Mouse (Mus musculus): Measurements from ENCODE around the gene Hist1h2ah. TPM values are rescaled to one million over a fixed set of nuclear protein-coding genes. Genes with fewer than 3 reads are reported as not detected.
A peak's percentile ranks its signal among the peaks of the same experiment; 100 is the strongest.

The Hist1h2ah gene
- total and polyA plus RNA-seq, 2 experiments from 2014 or later: 6.9 to 62.6 TPM

DNA sequence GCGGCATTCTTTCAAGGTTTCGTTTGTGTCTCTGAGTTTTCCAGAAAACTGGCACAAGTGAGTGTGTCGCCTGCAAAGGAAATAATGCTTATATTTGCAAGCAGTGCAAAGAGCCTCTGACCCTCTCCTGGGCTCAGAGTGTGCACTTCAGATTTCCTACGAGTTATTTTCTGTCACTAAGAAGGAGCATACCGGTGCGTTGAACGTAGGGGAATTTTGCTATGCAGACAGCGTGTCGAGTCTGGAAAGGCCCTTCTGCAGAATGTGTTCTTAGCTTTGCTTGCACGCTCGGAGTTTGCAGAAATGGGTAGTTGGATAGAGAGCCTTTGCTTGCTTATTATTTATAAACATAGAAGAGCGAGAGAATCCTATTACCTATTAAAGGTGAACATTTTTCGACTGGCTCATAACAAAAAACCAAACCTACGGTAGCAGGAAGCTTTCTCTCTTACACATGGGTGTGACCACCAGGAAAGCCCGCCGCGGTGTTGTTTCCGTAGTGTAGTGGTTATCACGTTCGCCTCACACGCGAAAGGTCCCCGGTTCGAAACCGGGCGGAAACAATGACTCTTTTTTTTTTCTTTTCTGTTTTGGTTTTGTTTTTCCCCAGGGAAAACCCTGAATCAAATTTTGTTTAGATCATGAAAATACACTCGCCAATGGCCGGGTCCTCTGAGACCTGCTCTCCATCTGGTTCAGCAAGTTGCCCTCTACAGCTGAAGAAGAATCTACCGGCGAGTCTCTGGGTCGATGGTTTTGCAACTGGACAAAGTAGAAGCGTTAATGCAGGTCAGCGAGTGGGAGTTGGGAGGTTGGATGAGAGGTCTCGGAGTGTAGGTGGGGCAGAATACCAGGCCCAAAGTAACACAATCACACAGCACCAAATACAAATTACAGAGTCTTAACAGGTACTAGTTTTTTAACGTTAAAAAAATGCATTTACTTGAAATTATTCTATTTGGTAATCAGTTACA lies 9.0 kb downstream of the Hist1h2ah start:
- TF ChIP-seq CTCF (IDR thresholded peaks at IDR 0.05): 0 out of 2 replicates have a peak, but pooled peaks have one; percentile 8
- H3K9me3 ChIP-seq (ENCODE audit: low read length): no peaks in the 10 kb centered on the region
- peak overlapping the region; percentile 41 for H3K4me3 ChIP-seq (ENCODE audit: low read depth, low read length)
- peak overlapping the region; percentile 51 for H3K27ac ChIP-seq (ENCODE audit: low read depth, low read length)
- H3K9ac ChIP-seq (replicated peaks; ENCODE audit: low read length, poor library complexity, severe bottlenecking): peak overlapping the region; percentile 50
- H3K4me2 ChIP-seq (ENCODE audit: low read depth, low read length, poor library complexity, severe bottlenecking): peak overlapping the region; percentile 64
- H3K36me3 ChIP-seq (ENCODE audit: insufficient read depth, low read length): no peaks in the 10 kb centered on the region
- H3K27me3 ChIP-seq (ENCODE audit: insufficient read depth, low read length): no peaks in the 10 kb centered on the region
- WGBS: 1% methylated on average over 35 of the region's 35 CpGs
- ATAC-seq (ENCODE audit: low FRiP score) (peak; percentile 81), DNase-seq (ENCODE audit: low spot score) (peak; percentile 94)
- H3K4me1 ChIP-seq (ENCODE audit: insufficient read depth, low read length): no peaks in the 10 kb centered on the region

DNA sequence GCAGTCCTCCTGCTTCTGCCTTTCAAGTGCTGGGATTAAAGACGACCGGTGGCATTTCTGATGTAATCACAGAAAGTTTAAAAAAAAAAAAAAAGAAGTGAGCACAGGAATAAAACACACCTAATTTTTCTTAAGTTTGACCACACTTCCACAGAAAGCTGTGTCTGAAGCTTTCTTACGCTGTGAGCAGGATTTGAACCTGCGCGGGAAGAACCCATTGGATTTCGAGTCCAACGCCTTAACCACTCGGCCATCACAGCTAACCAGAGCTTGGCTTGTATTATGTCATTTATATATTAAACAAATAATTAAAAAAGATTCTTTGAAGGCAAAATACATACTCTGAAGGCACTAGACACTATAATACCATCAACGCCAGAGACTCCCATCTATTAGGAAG lies 13.1 kb downstream of the Hist1h2ah start:
- no peak overlapping the region for H3K27ac ChIP-seq (ENCODE audit: low read depth, low read length)
- H3K9ac ChIP-seq (replicated peaks; ENCODE audit: low read length, poor library complexity, severe bottlenecking): no peak overlapping the region
- peak overlapping the region; percentile 32 for H3K4me3 ChIP-seq (ENCODE audit: low read depth, low read length)
- TF ChIP-seq CTCF (IDR thresholded peaks at IDR 0.05): no peak
- H3K4me2 ChIP-seq (ENCODE audit: low read depth, low read length, poor library complexity, severe bottlenecking): peak overlapping the region; percentile 48
- 1% methylated on average over 9 of the region's 9 CpGs for WGBS
- no peaks in the 10 kb centered on the region for H3K36me3 ChIP-seq (ENCODE audit: insufficient read depth, low read length)
- H3K9me3 ChIP-seq (ENCODE audit: low read length): no peaks in the 10 kb centered on the region
- ATAC-seq (ENCODE audit: low FRiP score): peak; percentile 67; the same call in 1 of the 2 replicates
- peak; percentile 83 for DNase-seq (ENCODE audit: low spot score)
- no peaks in the 10 kb centered on the region for H3K4me1 ChIP-seq (ENCODE audit: insufficient read depth, low read length)
- peaks cover 21% of the 10 kb centered on the region for H3K27me3 ChIP-seq (ENCODE audit: insufficient read depth, low read length)

DNA sequence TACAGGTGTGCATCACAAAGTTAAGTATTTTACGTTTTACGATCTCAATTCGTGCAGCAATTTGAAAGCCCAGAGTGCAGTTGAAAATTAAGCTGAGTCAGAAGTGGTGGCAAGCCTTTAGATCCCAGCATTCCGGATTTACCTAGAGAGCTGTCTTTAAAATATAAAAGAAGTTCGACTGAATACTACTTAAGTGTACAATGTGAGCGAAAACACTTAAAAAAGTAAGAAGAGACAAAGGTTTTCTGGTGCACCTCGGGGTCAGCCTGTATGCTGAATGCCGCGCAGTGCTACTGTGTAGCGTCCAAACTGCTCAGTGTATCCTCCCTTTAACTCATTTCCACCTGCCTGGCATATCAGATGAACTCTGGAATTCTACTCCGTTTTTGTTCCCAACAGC lies 13.8 kb downstream of the Hist1h2ah start:
- DNase-seq (ENCODE audit: low spot score) (no peak), ATAC-seq (ENCODE audit: low FRiP score) (no peak)
- no peak overlapping the region for H3K9ac ChIP-seq (replicated peaks; ENCODE audit: low read length, poor library complexity, severe bottlenecking)
- TF ChIP-seq CTCF (IDR thresholded peaks at IDR 0.05): no peak
- H3K4me2 ChIP-seq (ENCODE audit: low read depth, low read length, poor library complexity, severe bottlenecking): peak overlapping the region; percentile 48
- H3K36me3 ChIP-seq (ENCODE audit: insufficient read depth, low read length): no peaks in the 10 kb centered on the region
- peak overlapping the region; percentile 32 for H3K4me3 ChIP-seq (ENCODE audit: low read depth, low read length)
- under 1% methylated on average over 11 of the region's 11 CpGs for WGBS
- no peaks in the 10 kb centered on the region for H3K4me1 ChIP-seq (ENCODE audit: insufficient read depth, low read length)
- no peaks in the 10 kb centered on the region for H3K9me3 ChIP-seq (ENCODE audit: low read length)
- H3K27me3 ChIP-seq (ENCODE audit: insufficient read depth, low read length): peaks cover 23% of the 10 kb centered on the region
- no peak overlapping the region for H3K27ac ChIP-seq (ENCODE audit: low read depth, low read length)

DNA sequence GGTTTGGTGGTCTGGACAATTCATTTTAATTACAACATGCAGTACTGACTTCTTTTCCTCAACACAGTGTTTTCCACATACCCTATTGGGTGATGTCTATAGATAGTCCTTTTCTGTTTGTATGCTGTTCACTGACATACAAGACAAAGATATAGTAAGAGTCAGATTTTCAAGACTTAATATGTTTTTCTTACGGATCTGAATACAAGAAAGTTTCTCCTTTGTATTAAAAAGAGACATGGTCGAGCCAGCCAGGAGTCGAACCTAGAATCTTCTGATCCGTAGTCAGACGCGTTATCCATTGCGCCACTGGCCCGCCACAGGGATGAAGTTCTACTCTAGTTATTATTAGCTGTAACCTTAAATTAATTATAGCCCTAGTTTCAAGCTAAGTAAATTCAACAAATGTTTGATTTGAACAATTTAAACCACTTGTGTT lies 14.4 kb downstream of the Hist1h2ah start:
- no peaks in the 10 kb centered on the region for H3K9me3 ChIP-seq (ENCODE audit: low read length)
- TF ChIP-seq CTCF (IDR thresholded peaks at IDR 0.05): no peak
- no peak overlapping the region for H3K27ac ChIP-seq (ENCODE audit: low read depth, low read length)
- peaks cover 29% of the 10 kb centered on the region for H3K27me3 ChIP-seq (ENCODE audit: insufficient read depth, low read length)
- no peak; the same call in 1 of the 2 replicates for ATAC-seq (ENCODE audit: low FRiP score)
- no peak overlapping the region for H3K9ac ChIP-seq (replicated peaks; ENCODE audit: low read length, poor library complexity, severe bottlenecking)
- H3K36me3 ChIP-seq (ENCODE audit: insufficient read depth, low read length): no peaks in the 10 kb centered on the region
- DNase-seq (ENCODE audit: low spot score): peak; percentile 60
- peak overlapping the region; percentile 48 for H3K4me2 ChIP-seq (ENCODE audit: low read depth, low read length, poor library complexity, severe bottlenecking)
- no peaks in the 10 kb centered on the region for H3K4me1 ChIP-seq (ENCODE audit: insufficient read depth, low read length)
- WGBS: under 1% methylated on average over 8 of the region's 8 CpGs
- H3K4me3 ChIP-seq (ENCODE audit: low read depth, low read length): peak overlapping the region; percentile 32

DNA sequence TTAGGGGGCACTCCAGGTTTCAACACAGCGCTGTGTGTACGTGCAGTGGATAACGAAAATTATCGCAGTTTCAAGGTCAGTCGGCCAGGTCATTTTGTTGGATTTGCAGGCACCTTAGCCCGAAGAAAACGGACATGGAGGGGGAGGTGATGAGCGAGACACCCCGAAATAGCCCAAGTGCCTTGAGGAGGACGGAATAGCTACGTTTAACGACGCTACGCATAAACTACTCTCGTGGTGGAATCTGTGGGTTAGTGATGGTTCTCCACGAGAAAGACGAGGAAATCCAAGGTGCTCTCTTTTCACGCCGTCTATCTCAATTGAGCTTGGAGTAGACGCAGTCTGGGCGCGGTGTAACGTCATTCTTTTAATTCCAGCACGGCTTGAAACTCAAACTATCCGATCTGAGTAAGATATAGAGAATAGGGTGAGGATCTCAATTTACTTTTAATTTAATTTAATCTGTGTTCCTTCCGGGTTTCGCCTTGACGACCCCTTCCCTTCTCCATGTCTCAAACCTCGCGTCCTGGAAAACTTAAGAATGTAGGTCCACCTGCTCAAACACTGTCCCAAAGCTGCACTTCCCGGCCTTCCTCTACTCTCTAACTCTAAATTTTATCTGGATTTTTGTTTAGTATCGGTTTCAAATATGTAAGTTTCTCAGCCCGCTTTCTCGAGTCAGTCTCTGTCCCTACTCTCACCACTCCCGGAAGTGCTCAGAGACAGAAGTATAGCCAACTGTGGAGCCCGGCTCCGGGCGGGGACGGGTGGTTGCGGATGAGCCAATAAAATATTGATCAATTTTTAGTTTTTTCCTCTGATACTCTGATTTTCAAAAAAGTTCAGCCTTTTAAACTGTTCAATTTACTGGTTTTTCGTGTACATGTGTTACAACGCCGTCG lies 15.2 kb downstream of the Hist1h2ah start:
- ATAC-seq (ENCODE audit: low FRiP score): no peak
- H3K9me3 ChIP-seq (ENCODE audit: low read length): no peaks in the 10 kb centered on the region
- no peak for DNase-seq (ENCODE audit: low spot score)
- H3K36me3 ChIP-seq (ENCODE audit: insufficient read depth, low read length): no peaks in the 10 kb centered on the region
- H3K27me3 ChIP-seq (ENCODE audit: insufficient read depth, low read length): peaks cover 34% of the 10 kb centered on the region
- no peak overlapping the region for H3K27ac ChIP-seq (ENCODE audit: low read depth, low read length)
- no peaks in the 10 kb centered on the region for H3K4me1 ChIP-seq (ENCODE audit: insufficient read depth, low read length)
- peak overlapping the region; percentile 45 for H3K4me2 ChIP-seq (ENCODE audit: low read depth, low read length, poor library complexity, severe bottlenecking)
- no peak overlapping the region for H3K9ac ChIP-seq (replicated peaks; ENCODE audit: low read length, poor library complexity, severe bottlenecking)
- WGBS: 2% methylated on average over 44 of the region's 44 CpGs
- no peak for TF ChIP-seq CTCF (IDR thresholded peaks at IDR 0.05)
- peak overlapping the region; percentile 29 for H3K4me3 ChIP-seq (ENCODE audit: low read depth, low read length)

Measured in midbrain, postnatal 0 days (tissue).